Mouse (Mus musculus) frontal cortex, postnatal 25 days (tissue): ENCODE measurements at regions not wholly inside any gene's neighbourhood (a gene's known extent, or its start where the extent isn't known, plus 50 kb on each side); places are given as distances from the start of the nearest gene placed in this dataset.

ENCODE experiments used
- DNase-seq, 2 experiments: peaks; one replicate each; pipeline ENCODE4 v3.0.0; 2022; ENCODE audit warnings: low spot score in 2 of 2

- no peak for DNase-seq
These were observed 115.4 kb upstream of the Ercc6l2 start for GRCm38 (mm10) chr13:63699624-63700023.

- no peak for DNase-seq
These were observed 114.3 kb upstream of the Ercc6l2 start for GRCm38 (mm10) chr13:63700747-63701146.

DNA sequence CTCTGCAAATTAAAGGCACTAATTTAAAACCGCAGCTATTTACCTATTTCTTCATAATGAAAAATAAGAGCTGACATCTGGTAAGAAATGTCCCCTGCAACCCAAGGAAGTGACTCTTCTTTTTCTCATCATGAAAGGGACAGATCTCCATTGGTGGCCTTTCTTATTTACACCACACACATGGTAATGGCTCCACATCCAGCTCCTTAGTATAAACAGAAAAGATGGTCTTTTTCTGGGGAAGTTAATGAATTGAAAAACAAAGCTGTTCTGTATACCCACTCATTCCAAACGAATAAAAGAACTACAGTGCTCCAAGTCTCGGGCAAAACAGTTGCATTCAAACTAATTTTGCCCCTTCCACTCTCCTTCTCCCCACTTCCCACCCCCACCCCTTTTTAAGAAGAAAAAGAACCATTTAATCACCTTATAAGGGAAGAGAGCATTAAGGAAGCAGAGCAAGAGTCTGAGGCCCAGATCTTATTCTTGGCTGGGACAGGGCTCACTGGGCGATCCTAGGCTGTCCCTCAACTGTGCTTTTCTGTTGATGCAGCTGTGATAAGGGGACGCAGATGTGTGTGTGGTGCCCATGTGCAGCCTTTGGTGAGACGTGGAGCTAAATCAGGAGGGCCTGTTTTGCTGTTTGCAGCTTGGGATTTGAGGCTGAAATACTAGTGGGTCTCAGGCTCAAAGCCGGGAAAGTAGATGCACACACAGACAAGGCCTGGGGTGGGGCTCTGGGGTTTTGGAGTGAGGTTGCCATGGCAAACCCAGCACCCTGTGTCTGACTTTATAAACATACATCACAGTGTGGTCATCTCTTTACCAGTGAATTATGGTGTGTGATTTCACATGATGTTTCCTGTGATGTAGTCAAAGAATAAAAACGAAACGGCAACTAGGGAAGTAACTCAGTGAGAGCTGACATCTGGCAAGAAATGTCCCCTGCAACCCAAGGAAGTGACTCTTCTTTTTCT, 113.6 kb upstream of the Ercc6l2 start:
- DNase-seq, result no peak

DNA sequence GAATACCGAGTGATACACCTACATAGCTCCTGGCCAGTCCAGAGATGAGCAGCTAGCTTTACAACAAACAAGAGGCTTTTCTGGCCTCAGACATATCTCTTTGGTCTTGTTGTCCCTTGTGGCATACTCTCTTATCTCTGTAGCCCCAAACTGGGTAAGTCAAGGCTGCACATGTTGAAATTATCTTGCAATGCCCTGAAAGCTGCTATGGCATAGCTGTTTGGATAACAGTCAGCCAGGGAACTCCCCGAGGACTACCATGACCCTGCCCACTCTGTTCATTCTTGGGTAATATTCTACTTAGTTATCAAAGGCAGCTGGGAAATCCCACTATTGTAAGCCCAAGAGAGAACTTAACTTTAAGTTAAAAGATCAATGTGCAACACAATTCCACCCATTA, 106.5 kb upstream of the Ercc6l2 start:
- DNase-seq, result no peak

- DNase-seq, result no peak
These were observed 101.9 kb upstream of the Ercc6l2 start for GRCm38 (mm10) chr13:63713137-63713536.

- no peak for DNase-seq
These were observed 98.5 kb upstream of the Ercc6l2 start for GRCm38 (mm10) chr13:63716498-63716897.

- no peak for DNase-seq
These were observed 97.8 kb upstream of the Ercc6l2 start for GRCm38 (mm10) chr13:63717249-63717648.

DNA sequence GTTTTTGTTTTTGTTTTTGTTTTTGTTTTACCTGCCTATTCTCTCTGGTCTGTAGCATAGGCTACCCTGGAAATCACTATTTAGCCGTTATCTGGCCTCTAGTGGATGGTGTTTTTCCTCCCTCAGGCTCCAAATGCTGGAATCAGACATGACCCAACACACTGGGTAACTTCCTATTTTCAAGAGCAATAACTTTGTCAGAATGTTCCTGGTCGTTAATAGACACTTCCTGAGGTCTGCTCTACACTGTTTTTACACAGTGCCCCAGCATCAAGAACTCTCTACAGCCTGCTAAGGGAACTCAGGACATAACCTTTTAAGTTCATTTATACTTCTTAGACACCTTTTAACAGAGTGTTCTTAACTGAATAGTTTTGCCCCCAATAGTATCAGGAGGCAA, 96.3 kb upstream of the Ercc6l2 start:
- DNase-seq, result no peak

DNA sequence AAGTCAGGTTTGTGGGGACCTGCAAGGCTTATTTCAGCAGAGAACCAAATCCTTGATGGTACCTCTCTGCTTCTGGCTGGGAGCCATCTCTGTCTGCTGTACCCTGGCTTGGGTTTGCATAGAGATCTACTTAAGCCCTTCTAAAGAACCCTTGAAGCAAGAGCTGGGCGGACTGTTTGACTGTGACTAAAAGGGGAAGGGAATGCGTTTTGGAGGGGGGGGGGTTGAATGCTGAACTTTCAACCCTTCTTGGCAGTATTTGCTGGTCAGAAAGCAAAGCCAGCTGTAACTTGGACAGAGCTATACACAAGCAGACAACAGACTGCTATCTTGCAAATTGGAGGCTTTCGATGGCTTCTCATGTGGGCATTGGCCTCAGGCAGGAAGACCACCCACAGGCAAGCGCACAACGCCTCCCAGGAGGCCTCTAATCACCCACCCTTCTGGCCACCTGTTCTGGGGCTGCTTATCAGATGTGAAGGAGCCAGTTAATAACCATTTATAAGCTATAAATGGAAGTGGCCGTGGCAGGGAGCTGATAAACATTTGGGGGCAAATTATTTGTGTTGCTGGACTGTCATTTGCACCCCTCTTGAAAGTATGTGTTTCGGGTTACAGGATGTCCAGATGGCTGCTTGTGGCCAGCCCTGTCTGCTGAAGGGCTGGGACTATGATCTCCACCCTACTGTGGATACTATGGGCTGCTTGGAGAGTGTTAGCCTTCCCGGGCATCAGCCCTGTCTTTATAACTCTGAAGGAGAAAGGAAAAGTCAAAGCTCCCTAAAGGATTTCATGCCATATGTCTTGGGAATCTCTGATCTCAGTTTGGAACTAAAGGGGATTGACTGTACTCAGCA, 95.5 kb upstream of the Ercc6l2 start:
- no peak for DNase-seq

DNA sequence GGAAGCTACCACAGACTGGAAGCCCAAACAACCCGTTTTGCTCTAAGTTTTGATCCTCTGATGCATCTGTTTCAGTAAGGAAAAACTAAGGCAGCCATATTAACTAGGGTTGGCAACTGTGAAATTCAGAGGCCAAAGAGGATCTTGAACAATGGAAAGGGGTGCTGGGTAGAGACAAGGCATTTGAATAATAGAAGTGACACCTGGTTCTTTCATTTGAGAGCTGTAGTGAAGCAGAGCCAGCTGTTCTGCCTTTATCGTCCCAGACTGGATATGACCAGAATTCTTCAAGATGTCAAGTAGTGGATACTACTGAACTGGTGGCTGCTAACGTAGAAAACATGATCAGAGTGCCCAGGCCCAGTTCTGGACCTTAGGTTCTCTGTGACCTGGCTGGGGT, 94.4 kb upstream of the Ercc6l2 start:
- no peak for DNase-seq

GRCm38 (mm10) chr13:63721011-63721625, 93.9 kb upstream of the Ercc6l2 start:
- no peak for DNase-seq

DNA sequence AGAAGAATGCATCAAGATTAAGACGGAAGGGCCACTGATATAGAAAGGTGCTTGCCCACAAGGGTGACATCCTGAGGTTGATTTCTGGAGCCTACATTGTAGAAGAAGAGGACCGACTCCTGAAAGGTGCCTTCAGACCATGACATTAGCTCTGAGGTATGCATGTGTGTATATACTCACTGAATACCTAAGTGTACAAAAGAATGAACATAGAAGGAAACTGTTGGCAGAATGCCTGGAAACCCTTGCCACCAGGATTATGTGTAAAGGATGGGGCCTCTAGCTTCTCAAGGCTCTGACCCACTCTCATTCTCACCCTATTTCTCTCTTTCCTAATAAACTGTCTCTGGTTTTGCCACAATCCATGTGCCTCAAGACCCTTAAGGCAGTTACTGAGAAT, 90.7 kb upstream of the Ercc6l2 start:
- DNase-seq, result no peak

GRCm38 (mm10) chr13:63724843-63725582, 90.0 kb upstream of the Ercc6l2 start:
- no peak for DNase-seq

- DNase-seq, result no peak
These were observed 89.0 kb upstream of the Ercc6l2 start for GRCm38 (mm10) chr13:63726035-63726434.

DNA sequence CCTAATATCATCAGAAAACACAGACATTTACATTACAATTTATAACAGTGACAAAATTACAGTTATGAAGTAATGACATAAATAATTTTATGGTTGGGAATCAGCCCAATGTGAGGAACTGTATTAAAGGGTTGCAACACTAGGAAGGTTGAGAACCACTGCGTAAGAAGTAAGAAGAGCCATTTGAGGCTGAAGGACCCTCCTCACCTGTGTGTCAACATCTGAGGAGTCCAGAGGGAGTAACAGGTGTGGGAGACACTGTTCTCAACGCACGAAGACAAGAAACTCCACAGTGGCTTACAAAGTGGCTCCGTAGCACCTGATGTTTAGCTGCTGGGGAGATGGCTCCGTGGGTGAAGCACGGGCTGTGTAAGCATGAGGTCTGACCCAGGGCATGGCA, 88.5 kb upstream of the Ercc6l2 start:
- DNase-seq, result no peak

- DNase-seq, result no peak
These were observed 79.3 kb upstream of the Ercc6l2 start for GRCm38 (mm10) chr13:63735739-63736138.

- no peak for DNase-seq
These were observed 73.2 kb upstream of the Ercc6l2 start for GRCm38 (mm10) chr13:63741879-63742278.

GRCm38 (mm10) chr13:63748788-63749187, 66.3 kb upstream of the Ercc6l2 start:
- no peak for DNase-seq

- DNase-seq, result no peak
These were observed 65.0 kb upstream of the Ercc6l2 start for GRCm38 (mm10) chr13:63749997-63750396.

DNA sequence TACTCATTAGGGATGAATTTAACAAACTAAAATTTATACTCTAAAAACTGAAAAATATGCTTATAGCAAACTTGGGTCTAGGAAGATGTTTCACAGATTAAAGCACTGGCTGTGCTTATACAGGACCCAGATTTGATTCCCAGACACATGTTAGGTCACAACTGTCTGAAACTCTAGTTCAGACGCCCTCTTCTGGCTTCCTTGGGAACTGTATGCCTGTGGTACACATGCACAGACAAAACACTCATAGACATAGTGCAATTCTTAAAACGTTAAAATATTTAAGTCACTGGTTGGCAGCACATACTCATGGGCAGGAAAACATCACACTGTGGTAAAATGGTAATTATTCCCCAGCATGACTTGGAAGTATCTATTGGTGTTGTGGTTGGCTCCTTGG, 63.8 kb upstream of the Ercc6l2 start:
- no peak for DNase-seq

DNA sequence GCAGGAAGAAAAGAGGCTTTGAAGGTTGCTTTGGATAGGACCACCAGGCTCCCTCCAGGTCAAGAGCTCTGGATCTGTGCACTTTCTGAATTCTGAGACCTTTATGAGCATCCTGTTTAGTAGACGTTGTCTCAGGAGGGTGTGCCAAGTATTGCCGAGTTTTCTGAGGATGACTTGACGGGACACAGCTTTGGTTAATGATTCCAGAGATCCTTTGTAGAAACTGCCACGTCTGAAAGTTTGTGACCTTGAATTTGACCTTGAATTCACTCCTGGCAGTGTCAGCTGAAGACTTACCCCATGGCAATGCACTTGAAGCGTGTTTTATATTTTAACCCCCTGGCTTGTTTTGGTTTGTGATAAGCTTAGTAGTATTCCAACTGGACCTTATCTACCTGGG, 58.0 kb upstream of the Ercc6l2 start:
- DNase-seq, result no peak

GRCm38 (mm10) chr13:63761542-63761941, 53.5 kb upstream of the Ercc6l2 start:
- no peak for DNase-seq
